Mouse (Mus musculus): ENCODE measurements around the gene Cacng5. TPM values are rescaled to one million over a fixed set of nuclear protein-coding genes. Genes with fewer than 3 reads are reported as not detected.

Gene Cacng5
- 0.11 TPM for polyA plus RNA-seq (2014; fragmentation: Illumina TruSeq; extraction: RNeasy Lipid Tissue Mini Kit (QIAGEN cat#74804))

DNA sequence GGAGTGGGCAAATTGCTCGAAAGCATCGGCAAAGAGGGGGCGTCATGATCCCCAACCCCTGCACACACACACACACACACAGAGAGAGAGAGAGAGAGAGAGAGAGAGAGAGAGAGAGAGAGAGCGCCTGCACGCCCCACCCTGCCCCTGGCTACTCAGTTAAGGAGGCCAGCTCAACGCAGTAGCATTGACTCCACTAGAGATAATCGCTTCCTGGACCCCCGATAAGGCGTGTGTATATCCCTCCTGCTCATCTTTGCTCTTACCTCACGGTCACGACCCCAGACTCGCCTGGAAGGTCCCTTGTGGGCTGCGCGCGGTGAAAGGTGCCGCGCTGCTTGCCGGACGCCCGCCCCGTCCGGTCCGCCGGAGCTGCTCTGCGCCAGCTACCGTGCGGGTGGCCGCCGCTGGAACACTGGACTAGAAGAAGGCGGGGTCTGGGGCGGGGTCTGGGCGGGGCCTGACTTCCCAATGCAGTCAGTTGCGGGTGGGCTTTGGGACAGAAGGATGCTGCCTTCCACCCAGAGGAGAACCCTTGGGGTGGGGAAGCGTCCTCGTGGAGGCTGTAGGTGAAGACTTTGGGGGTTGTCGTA is at the start of gene Cacng5:
Gene Cacng5, minus strand, starts transcription at position 422 of the 593 bp plus-strand sequence.

Other genes starting within 250 kb of the Cacng5 start
- not detected for gene Cacng1, start 198.5 kb downstream of the Cacng5 start, polyA plus RNA-seq (2014; fragmentation: Illumina TruSeq; extraction: RNeasy Lipid Tissue Mini Kit (QIAGEN cat#74804))
- gene Cacng4, start 120.5 kb downstream of the Cacng5 start, polyA plus RNA-seq (2014; fragmentation: Illumina TruSeq; extraction: RNeasy Lipid Tissue Mini Kit (QIAGEN cat#74804)), result 0.83 TPM

Measured in ovary, adult 10 weeks (tissue).